Mouse (Mus musculus): ENCODE measurements around the gene Gm21704. TPM values are rescaled to one million over a fixed set of nuclear protein-coding genes. Genes with fewer than 3 reads are reported as not detected.
"Not testable (repeated sequence)": the region's sequence is repeated elsewhere in the genome, so short reads cannot be mapped to it uniquely, and the experiment has no call there.

The Gm21704 gene
- polyA plus RNA-seq (2014; fragmentation: Nextera tagmentation; extraction: Ambion mirVana), result not detected in 2 replicates

- DNase-seq (ENCODE audit: low spot score); H3K36me3 ChIP-seq (ENCODE audit: control insufficient read depth, insufficient read depth, low read length); H3K9me3 ChIP-seq (ENCODE audit: control insufficient read depth, low read length); H3K9ac ChIP-seq (ENCODE audit: low read length); H3K27ac ChIP-seq (replicated peaks; ENCODE audit: low read depth, low read length); H3K4me1 ChIP-seq (ENCODE audit: control insufficient read depth, insufficient read depth, low read length); H3K4me3 ChIP-seq (ENCODE audit: low read depth, low read length); ATAC-seq (ENCODE audit: insufficient number of reproducible peaks, low FRiP score, low TSS enrichment, low read depth); H3K4me2 ChIP-seq (ENCODE audit: low read depth, severe bottlenecking); H3K27me3 ChIP-seq (ENCODE audit: control insufficient read depth, insufficient read depth, low read length): not testable (repeated sequence)
- WGBS, result no CpG with 5 or more reads among the region's 9 CpGs
Measured at GRCm38 (mm10) chrY:3410067-3410466, at the start of gene Gm21704, which contains the start of gene Gm21708. Gene Gm21704, minus strand, starts transcription at chrY:3410167. Gene Gm21708, minus strand, starts transcription at chrY:3410167.

- not testable (repeated sequence) for H3K36me3 ChIP-seq (ENCODE audit: control insufficient read depth, insufficient read depth, low read length); H3K27ac ChIP-seq (replicated peaks; ENCODE audit: low read depth, low read length); DNase-seq (ENCODE audit: low spot score); ATAC-seq (ENCODE audit: insufficient number of reproducible peaks, low FRiP score, low TSS enrichment, low read depth); H3K4me3 ChIP-seq (ENCODE audit: low read depth, low read length); H3K9me3 ChIP-seq (ENCODE audit: control insufficient read depth, low read length); H3K4me1 ChIP-seq (ENCODE audit: control insufficient read depth, insufficient read depth, low read length); H3K4me2 ChIP-seq (ENCODE audit: low read depth, severe bottlenecking); H3K9ac ChIP-seq (ENCODE audit: low read length); H3K27me3 ChIP-seq (ENCODE audit: control insufficient read depth, insufficient read depth, low read length)
- WGBS, result no CpG with 5 or more reads among the region's 9 CpGs
Measured at GRCm38 (mm10) chrY:3345229-3345628, 64.7 kb downstream of the Gm21704 start, which contains the start of gene Gm21693. Gene Gm21693, minus strand, starts transcription at chrY:3345329.

- H3K9ac ChIP-seq (ENCODE audit: low read length); H3K4me2 ChIP-seq (ENCODE audit: low read depth, severe bottlenecking); H3K27me3 ChIP-seq (ENCODE audit: control insufficient read depth, insufficient read depth, low read length); H3K4me1 ChIP-seq (ENCODE audit: control insufficient read depth, insufficient read depth, low read length); DNase-seq (ENCODE audit: low spot score); H3K4me3 ChIP-seq (ENCODE audit: low read depth, low read length); ATAC-seq (ENCODE audit: insufficient number of reproducible peaks, low FRiP score, low TSS enrichment, low read depth); H3K9me3 ChIP-seq (ENCODE audit: control insufficient read depth, low read length); H3K36me3 ChIP-seq (ENCODE audit: control insufficient read depth, insufficient read depth, low read length); H3K27ac ChIP-seq (replicated peaks; ENCODE audit: low read depth, low read length): not testable (repeated sequence)
- no CpG with 5 or more reads among the region's 11 CpGs for WGBS
Measured at GRCm38 (mm10) chrY:3340661-3341060, 69.3 kb downstream of the Gm21704 start.

Other genes starting within 250 kb of the Gm21704 start
- not detected in 2 replicates for gene Gm21677, start 103.7 kb downstream of the Gm21704 start, polyA plus RNA-seq (2014; fragmentation: Nextera tagmentation; extraction: Ambion mirVana)
- not detected in 2 replicates for gene Gm21693, start 64.8 kb downstream of the Gm21704 start, polyA plus RNA-seq (2014; fragmentation: Nextera tagmentation; extraction: Ambion mirVana)
- not detected in 2 replicates for gene Gm21708, start within 50 bp of the Gm21704 start, polyA plus RNA-seq (2014; fragmentation: Nextera tagmentation; extraction: Ambion mirVana)

All from limb, embryonic 11.5 days (tissue).